Mouse (Mus musculus): Measurements from ENCODE around the gene Hsd17b11. TPM values are rescaled to one million over a fixed set of nuclear protein-coding genes. Genes with fewer than 3 reads are reported as not detected.
A peak's percentile ranks its signal among the peaks of the same experiment; 100 is the strongest.

The Hsd17b11 gene
- 1 to 10 TPM; 6.7 to 8.3 TPM for total RNA-seq (2021)
- long read RNA-seq, experiment 1, partial matches to known transcripts = 2 of 2 reads
- long read RNA-seq, experiment 1, other reads (novel, unspliced or antisense) = 0 of 2 reads
- long read RNA-seq, experiment 2, partial matches to known transcripts = 0 of 6 reads
- long read RNA-seq, experiment 2, other reads (novel, unspliced or antisense) = 5 of 6 reads

GRCm38 (mm10) chr5:104021597-104022378 lies at the start of gene Hsd17b11:
Gene Hsd17b11, minus strand, starts transcription at chr5:104021919.
- intact Hi-C loops (cut with DNase I) = no loop called here
- peak; percentile 75 to 82 for DNase-seq

- intact Hi-C loops (cut with DNase I) = loop anchor here (5.0 kb wide), 1 partner anchor 271 kb away; no protein-coding TSS in a partner anchor
- DNase-seq = no peak
Observed at GRCm38 (mm10) chr5:104071048-104071447, 49.3 kb upstream of the Hsd17b11 start.

DNA sequence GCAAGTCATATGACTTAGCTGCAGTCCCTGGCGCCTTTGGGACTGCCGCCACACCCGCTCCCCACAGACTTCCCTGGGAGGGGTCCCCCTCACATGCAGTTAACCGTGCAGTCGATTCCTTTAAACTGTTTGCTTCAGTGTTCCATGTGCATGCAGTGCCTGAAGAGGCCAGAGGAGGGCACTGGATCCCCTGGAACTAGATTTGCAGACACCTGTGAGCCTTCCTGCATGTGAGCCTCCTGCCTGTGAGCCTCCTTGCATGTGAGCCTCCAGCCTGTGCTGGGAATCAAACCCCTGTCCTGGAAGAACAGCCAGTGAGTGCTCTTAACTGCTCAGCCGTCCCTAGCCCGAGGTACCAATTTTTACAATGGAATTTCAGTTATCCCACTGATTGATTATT lies 47.0 kb upstream of the Hsd17b11 start:
- intact Hi-C loops (cut with DNase I) = no loop called here
- no peak for DNase-seq

GRCm38 (mm10) chr5:104062773-104063551 lies 41.2 kb upstream of the Hsd17b11 start:
- intact Hi-C loops (cut with DNase I) = no loop called here
- DNase-seq = no peak

DNA sequence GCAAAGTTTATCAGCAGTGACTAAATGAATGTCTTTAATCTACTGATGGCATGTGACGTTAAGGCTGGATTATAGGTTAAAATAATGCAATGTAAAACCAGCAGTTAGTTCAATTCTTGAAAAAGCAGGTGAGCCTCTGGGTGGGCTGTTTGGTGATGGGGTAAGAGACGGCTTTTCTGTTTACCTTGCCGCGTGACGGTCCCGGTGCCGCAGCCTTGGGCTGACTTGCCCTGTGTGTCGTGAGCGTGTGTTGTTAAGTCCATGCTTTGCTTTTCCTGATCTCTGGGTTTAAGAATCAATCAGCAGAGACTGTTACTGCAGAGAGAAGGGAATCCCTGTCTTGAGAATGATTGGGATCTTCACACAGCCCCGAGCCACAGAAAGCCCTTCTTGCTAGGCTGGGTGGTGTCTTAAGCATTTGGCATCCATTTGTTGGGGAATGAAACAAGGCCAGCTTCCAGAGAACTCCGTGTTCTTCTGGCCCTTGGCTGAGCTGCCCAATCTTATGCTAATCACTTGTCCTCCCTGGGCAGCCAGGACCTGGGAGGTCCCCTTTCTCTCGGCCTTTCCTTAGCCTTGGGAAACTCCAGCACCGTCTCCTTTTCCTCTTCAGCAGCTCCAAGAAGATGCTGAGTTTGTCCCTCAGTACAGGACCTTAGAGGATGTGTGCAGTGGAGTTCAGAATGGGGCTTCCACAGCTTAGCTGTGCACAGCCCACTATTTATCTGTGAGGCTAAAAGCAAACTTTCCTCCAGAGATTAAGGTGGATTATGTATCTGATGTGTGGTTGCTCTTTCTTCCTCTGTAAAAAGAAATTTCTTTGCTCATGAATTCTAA lies 40.4 kb upstream of the Hsd17b11 start:
- intact Hi-C loops (cut with DNase I) = no loop called here
- no peak for DNase-seq

- no peak for DNase-seq
Observed at GRCm38 (mm10) chr5:104060429-104060828, 38.7 kb upstream of the Hsd17b11 start.

GRCm38 (mm10) chr5:104059628-104060027 lies 37.9 kb upstream of the Hsd17b11 start:
- DNase-seq = no peak
- intact Hi-C loops (cut with DNase I) = loop anchor here (5.0 kb wide), 1 partner anchor 57 kb away; no protein-coding TSS in a partner anchor

More at GRCm38 (mm10) chr5:104060429-104060828, 38.7 kb upstream of the Hsd17b11 start:
- intact Hi-C loops (cut with DNase I) = no loop called here

GRCm38 (mm10) chr5:104058021-104058420 lies 36.3 kb upstream of the Hsd17b11 start:
- DNase-seq = peak; percentile 43 to 53
- intact Hi-C loops (cut with DNase I) = loop anchor here (5.0 kb wide), 1 partner anchor 56 kb away; no protein-coding TSS in a partner anchor

- intact Hi-C loops (cut with DNase I) = loop anchor here (5.0 kb wide), 1 partner anchor 54 kb away; no protein-coding TSS in a partner anchor
- no peak for DNase-seq
Observed at GRCm38 (mm10) chr5:104056295-104056694, 34.6 kb upstream of the Hsd17b11 start.

- intact Hi-C loops (cut with DNase I) = loop anchor here (5.0 kb wide), 1 partner anchor 54 kb away; no protein-coding TSS in a partner anchor
- DNase-seq = no peak
Observed at GRCm38 (mm10) chr5:104055816-104056215, 34.1 kb upstream of the Hsd17b11 start.

- intact Hi-C loops (cut with DNase I) = loop anchor here (5.0 kb wide), 1 partner anchor 53 kb away; no protein-coding TSS in a partner anchor
- no peak for DNase-seq
Observed at GRCm38 (mm10) chr5:104054938-104055337, 33.2 kb upstream of the Hsd17b11 start.

- intact Hi-C loops (cut with DNase I) = no loop called here
- no peak for DNase-seq
Observed at GRCm38 (mm10) chr5:104052956-104053355, 31.2 kb upstream of the Hsd17b11 start.

- DNase-seq = no peak
- intact Hi-C loops (cut with DNase I) = no loop called here
Observed at GRCm38 (mm10) chr5:104048139-104048538, 26.4 kb upstream of the Hsd17b11 start.

GRCm38 (mm10) chr5:104047200-104048105 lies 25.7 kb upstream of the Hsd17b11 start:
- no peak for DNase-seq
- intact Hi-C loops (cut with DNase I) = no loop called here

GRCm38 (mm10) chr5:104046256-104047199 lies 24.8 kb upstream of the Hsd17b11 start, which contains the start of gene Nudt9:
Gene Nudt9, plus strand, starts transcription at chr5:104046306.
- intact Hi-C loops (cut with DNase I) = no loop called here
- peak; percentile 92 to 96 for DNase-seq

- intact Hi-C loops (cut with DNase I) = no loop called here
- no peak for DNase-seq
Observed at GRCm38 (mm10) chr5:104043704-104044103, 22.0 kb upstream of the Hsd17b11 start.

DNA sequence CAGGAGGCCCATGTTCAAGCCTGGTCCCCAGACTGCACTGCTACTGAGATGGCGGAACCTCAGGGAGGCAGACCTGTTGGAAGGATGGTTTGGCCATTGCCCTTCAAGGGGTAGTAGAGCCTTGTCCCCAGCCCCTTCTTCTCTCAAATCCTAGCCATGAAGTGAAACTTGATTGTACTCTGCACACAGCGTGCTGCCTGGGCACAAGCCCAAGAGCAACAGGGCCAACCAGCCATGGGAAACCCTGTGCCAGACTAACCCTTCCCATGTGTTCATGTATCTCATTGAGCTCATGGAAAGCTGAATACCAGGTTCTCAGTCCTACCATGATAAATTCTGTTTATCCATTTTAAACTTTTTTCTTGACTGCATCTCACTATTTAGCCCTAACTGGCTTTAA lies 21.2 kb upstream of the Hsd17b11 start:
- no peak for DNase-seq
- intact Hi-C loops (cut with DNase I) = no loop called here
